Mouse (Mus musculus) kidney, postnatal 10 days (tissue): Measurements from ENCODE around the gene Olfr395.
"Not testable (repeated sequence)": the region's sequence is repeated elsewhere in the genome, so short reads cannot be mapped to it uniquely, and the experiment has no call there.

ENCODE experiments used
- DNase-seq: peaks from one replicate; pipeline ENCODE4 v3.0.0; 2021; ENCODE audit warnings: mixed read lengths

Gene Olfr395

DNA sequence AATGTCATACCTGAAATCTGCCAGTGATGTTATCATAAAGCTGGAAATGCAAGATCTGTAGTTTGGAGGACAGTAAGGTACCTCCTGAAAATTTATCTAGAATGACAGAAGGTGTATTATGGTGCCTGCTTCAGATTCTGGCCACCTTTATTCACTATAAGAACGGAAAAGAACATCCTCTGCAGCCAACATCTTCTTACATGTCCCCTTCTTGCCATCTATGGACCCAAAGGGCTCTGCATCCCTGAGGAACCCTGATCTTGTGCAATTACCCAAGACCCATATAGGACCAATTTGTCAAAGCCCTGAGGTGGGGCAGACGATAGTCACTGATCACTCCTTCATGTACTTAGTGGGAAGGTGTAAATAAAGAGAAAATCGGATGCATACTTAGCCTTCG, at the start of gene Olfr395:
Olfr395 (minus strand) TSS at position 101 of the 400 bp plus-strand sequence.
- DNase-seq = not testable (repeated sequence)

DNA sequence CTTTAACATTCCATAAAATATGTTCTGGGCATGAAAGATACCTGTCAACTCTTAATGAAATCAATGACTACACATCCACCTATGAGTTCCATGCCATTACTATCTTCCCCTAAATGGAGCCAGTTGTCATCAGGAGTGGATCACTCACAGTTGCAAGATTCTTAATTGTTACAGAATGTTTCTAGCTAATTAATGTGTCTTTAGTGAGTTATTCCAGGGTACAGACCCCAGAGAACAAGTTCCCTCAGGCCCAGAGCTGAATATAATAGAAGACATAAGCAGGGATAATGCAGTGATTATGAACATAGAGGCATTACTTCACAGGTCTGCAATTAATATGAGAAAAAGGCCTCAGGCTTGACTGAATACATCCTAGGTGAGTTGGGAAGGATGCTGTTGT, 27.3 kb upstream of the Olfr395 start, which contains the start of gene Olfr23:
Olfr23 (plus strand) TSS at position 301 of the 400 bp plus-strand sequence.
- no peak for DNase-seq

DNA sequence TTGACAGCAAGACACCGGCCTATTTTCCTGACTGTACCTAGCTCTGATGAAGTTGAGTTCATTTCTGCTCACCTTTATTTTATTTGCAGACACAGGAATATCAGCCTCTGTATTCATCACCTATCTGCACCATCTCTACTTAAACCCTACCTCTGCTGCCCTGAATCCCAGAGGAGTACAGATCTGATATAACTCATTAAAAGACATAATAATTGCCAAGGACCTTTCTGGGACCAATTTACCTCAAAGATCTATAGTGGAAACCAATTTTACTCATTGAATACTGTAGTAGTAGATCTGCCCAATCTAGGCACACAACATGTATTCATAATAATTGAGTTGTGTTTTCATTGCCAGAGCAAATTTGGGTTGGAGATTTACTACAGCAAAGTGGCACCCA, 18.4 kb downstream of the Olfr395 start, which contains the start of gene Olfr394:
Olfr394 (minus strand) TSS at position 101 of the 400 bp plus-strand sequence.
- DNase-seq = no peak
